Mouse (Mus musculus): ENCODE data around the gene B4galt7.
"Not testable (repeated sequence)": the region's sequence is repeated elsewhere in the genome, so short reads cannot be mapped to it uniquely, and the experiment has no call there.

GRCm38 (mm10) chr13:55622156-55622648 lies 22.5 kb downstream of the B4galt7 start:
- TF ChIP-seq FOSL1 (IDR thresholded peaks at IDR 0.05; ENCODE audit: insufficient read depth, low read length, poor library complexity, severe bottlenecking); CTCF (IDR thresholded peaks at IDR 0.05; ENCODE audit: control insufficient read depth, insufficient read depth, insufficient read length); USF1 (IDR thresholded peaks at IDR 0.05; ENCODE audit: low read depth); CEBPB (IDR thresholded peaks at IDR 0.05; ENCODE audit: low read depth): not testable (repeated sequence)
